ENCODE assay signal across 13 mouse cellular contexts in genomic region chr7:71456421-71456820, GRCm38 (mm10).
DNase-seq lines count a peak whose midpoint lies in the region; ATAC-seq and TF ChIP-seq lines count a peak whose summit lies in the region.
"Had no signal": no experiment of that assay in that cellular context is flagged by ENCODE, and none has a peak within 500 bp of the region (broad histone marks: within the 10 kb centered on the region; RNA-seq: fewer than 3 reads in every experiment).

No protein-coding gene starts in this region.

- no peak overlapping the region for H3K4me3 ChIP-seq in heart, embryonic 14.5 days (ENCODE audit: control insufficient read depth in 1 of 2, insufficient read depth in 1 of 2, low read depth in 1 of 2, low read length in 2 of 2)
- peak overlapping the region; percentile 36 for H3K4me3 ChIP-seq in lung, adult 2 months (replicated peaks; ENCODE audit: extremely low read depth, low read depth, low read length)
- no peak overlapping the region for H3K4me3 ChIP-seq in embryonic facial prominence, embryonic 13.5 days
- H3K4me3 ChIP-seq in lung, postnatal 0 days (ENCODE audit: low read depth, low read length): peak overlapping the region; percentile 15; the same call in 1 of the 2 replicates
- H3K4me3 ChIP-seq: forebrain, embryonic 12.5 days had no signal

- TF ChIP-seq EP300 in lung, postnatal 0 days (IDR thresholded peaks at IDR 0.05): no peak

- H3K9ac ChIP-seq in heart, embryonic 14.5 days (ENCODE audit: low read length): no peak overlapping the region
- no peak overlapping the region for H3K9ac ChIP-seq in embryonic facial prominence, embryonic 13.5 days
- H3K9ac ChIP-seq in lung, postnatal 0 days (replicated peaks; ENCODE audit: low read depth): no peak overlapping the region
- H3K9ac ChIP-seq: forebrain, embryonic 12.5 days had no signal

- H3K36me3 ChIP-seq in heart, embryonic 14.5 days (ENCODE audit: control insufficient read depth, insufficient read depth, low read length): no peaks in the 10 kb centered on the region
- no peaks in the 10 kb centered on the region for H3K36me3 ChIP-seq in embryonic facial prominence, embryonic 13.5 days
- H3K36me3 ChIP-seq in lung, postnatal 0 days (ENCODE audit: insufficient read depth, low read length): no peaks in the 10 kb centered on the region
- H3K36me3 ChIP-seq: forebrain, embryonic 12.5 days had no signal

- 0 out of 2 replicates have a peak, but pooled peaks cover 7% of the 10 kb centered on the region for H3K9me3 ChIP-seq in heart, embryonic 14.5 days (ENCODE audit: control insufficient read depth, low read length)
- no peaks in the 10 kb centered on the region for H3K9me3 ChIP-seq in embryonic facial prominence, embryonic 13.5 days
- H3K9me3 ChIP-seq in lung, postnatal 0 days (ENCODE audit: low read length): no peaks in the 10 kb centered on the region
- H3K9me3 ChIP-seq: forebrain, embryonic 12.5 days had no signal

- peak overlapping the region; percentile 16; the same call in 1 of the 2 replicates for H3K4me2 ChIP-seq in heart, embryonic 14.5 days (ENCODE audit: low read length)
- H3K4me2 ChIP-seq in embryonic facial prominence, embryonic 13.5 days: peak overlapping the region; percentile 16; the same call in 1 of the 2 replicates
- H3K4me2 ChIP-seq in lung, postnatal 0 days (replicated peaks; ENCODE audit: low read depth, low read length): peak overlapping the region; percentile 48
- H3K4me2 ChIP-seq: forebrain, embryonic 12.5 days had no signal

- H3K27ac ChIP-seq in heart, embryonic 14.5 days (replicated peaks in 1 of 2; ENCODE audit: control insufficient read depth in 1 of 2, insufficient read depth in 1 of 2, low read depth in 2 of 2, low read length in 2 of 2): 0 out of 4 replicates have a peak overlapping the region, but pooled peaks of 1 of the 2 experiments have one; percentile 14
- no peak overlapping the region for H3K27ac ChIP-seq in embryonic facial prominence, embryonic 13.5 days
- no peak overlapping the region for H3K27ac ChIP-seq in lung, postnatal 0 days (ENCODE audit: low read length)
- H3K27ac ChIP-seq: forebrain, embryonic 12.5 days; hindbrain, postnatal 0 days had no signal

- TF ChIP-seq CTCF in lung, adult 2 months (IDR thresholded peaks at IDR 0.05; ENCODE audit: insufficient read depth, low read length): no peak
- TF ChIP-seq CTCF in lung, postnatal 0 days (IDR thresholded peaks at IDR 0.05): no peak

- intact Hi-C loops in heart, postnatal 25 days (cut with DNase I): no loop called here

- ATAC-seq in heart, embryonic 14.5 days (ENCODE audit: insufficient number of reproducible peaks, insufficient read depth, low FRiP score, low read depth): no peak
- no peak for ATAC-seq in embryonic facial prominence, embryonic 13.5 days (ENCODE audit: insufficient number of reproducible peaks, insufficient read depth, low FRiP score, low TSS enrichment, low read depth)
- no peak for ATAC-seq in lung, postnatal 0 days
- ATAC-seq: hindbrain, postnatal 0 days had no signal

- WGBS in heart, embryonic 14.5 days: 66% methylated on average over 13 of the region's 13 CpGs
- WGBS in lung, adult 2 months: 42% methylated on average over 13 of the region's 13 CpGs
- WGBS in embryonic facial prominence, embryonic 13.5 days: 76% methylated on average over 13 of the region's 13 CpGs
- 26% methylated on average over 13 of the region's 13 CpGs for WGBS in lung, postnatal 0 days

- no peak for DNase-seq in heart, postnatal 25 days (ENCODE audit: low spot score)
- DNase-seq in lung, adult 2 months: no peak
- DNase-seq in lung, postnatal 36 days: no peak
- peak; percentile 33 for DNase-seq in lung, postnatal 0 days (ENCODE audit: low spot score)
- no peak for DNase-seq in testis, postnatal 14 days (ENCODE audit: low spot score)
- no peak for DNase-seq in right cerebral cortex, postnatal 4 days
- DNase-seq: adrenal gland, postnatal 36 days; cerebellum, adult 11-12 months; embryo, embryonic 11 days had no signal

- H3K4me1 ChIP-seq in heart, embryonic 14.5 days (ENCODE audit: control insufficient read depth in 2 of 2, insufficient read depth in 2 of 2, low read length in 2 of 2): peaks cover 0 to 6% of the 10 kb centered on the region in 2 experiments; a peak in 1 of 4 replicates
- H3K4me1 ChIP-seq in lung, adult 2 months (ENCODE audit: control insufficient read depth, insufficient read depth, low read length): peaks cover 4% of the 10 kb centered on the region
- H3K4me1 ChIP-seq in embryonic facial prominence, embryonic 13.5 days: peaks cover 2% of the 10 kb centered on the region; the same call in 1 of the 2 replicates
- H3K4me1 ChIP-seq in lung, postnatal 0 days (ENCODE audit: insufficient read depth, low read depth, low read length): peaks cover 9% of the 10 kb centered on the region; the same call in 1 of the 2 replicates
- H3K4me1 ChIP-seq: forebrain, embryonic 12.5 days had no signal

- no peak for TF ChIP-seq POLR2A in lung, adult 2 months (IDR thresholded peaks at IDR 0.05; ENCODE audit: borderline replicate concordance, extremely low read depth, low read depth, low read length)

- no peaks in the 10 kb centered on the region for H3K27me3 ChIP-seq in heart, embryonic 14.5 days (ENCODE audit: control insufficient read depth, insufficient read depth, low read length)
- H3K27me3 ChIP-seq in embryonic facial prominence, embryonic 13.5 days: no peaks in the 10 kb centered on the region
- no peaks in the 10 kb centered on the region for H3K27me3 ChIP-seq in lung, postnatal 0 days (replicated peaks; ENCODE audit: insufficient read depth, low read length)
- H3K27me3 ChIP-seq: forebrain, embryonic 12.5 days had no signal

Comparison
In these comparisons a context has a peak if more than half of its experiments do, and no peak if none do; other contexts are left out.
1. H3K4me3 ChIP-seq: peak in lung, adult 2 months (single experiment) and lung, postnatal 0 days (single experiment); none in heart, embryonic 14.5 days (0 of 2) and embryonic facial prominence, embryonic 13.5 days (single experiment).
2. Peak in every context shown above with its lines, with median percentiles within 50 percentile points of each other: H3K4me2 ChIP-seq.